Mouse (Mus musculus): ENCODE data around the gene Myadml2. TPM values are rescaled to one million over a fixed set of nuclear protein-coding genes. Genes with fewer than 3 reads are reported as not detected.

Gene Myadml2
- polyA plus RNA-seq (2012; fragmentation: generic; extraction: Trizol), result not detected
- long read RNA-seq, experiment 1, result 0 reads
- long read RNA-seq, experiment 2, result 0 reads

- TF ChIP-seq CEBPB (IDR thresholded peaks at IDR 0.05; ENCODE audit: low read depth) (no peak), MYOD1 (IDR thresholded peaks at IDR 0.05; ENCODE audit: control insufficient read depth, insufficient read length, low read depth) (peak; percentile 21), MYOG (IDR thresholded peaks at IDR 0.05; ENCODE audit: control insufficient read depth, extremely low read depth, insufficient read length) (no peak), FOSL1 (IDR thresholded peaks at IDR 0.05; ENCODE audit: insufficient read depth, low read length, poor library complexity, severe bottlenecking) (no peak), MAX (IDR thresholded peaks at IDR 0.05) (no peak), USF1 (IDR thresholded peaks at IDR 0.05; ENCODE audit: low read depth) (no peak)
- Histone ChIP-seq H3K79me2 (ENCODE audit: control insufficient read depth, insufficient read depth) (no peaks in the 10 kb centered on the region), H3K27me3 (ENCODE audit: control insufficient read depth, insufficient read depth, insufficient read length) (no peaks in the 10 kb centered on the region), H3K79me3 (ENCODE audit: low read depth) (no peaks in the 10 kb centered on the region), H3K4me3 (ENCODE audit: insufficient read depth, poor library complexity, severe bottlenecking) (no peak within 1 kb of the TSS), H3K36me3 (ENCODE audit: control insufficient read depth, insufficient read depth) (no peaks in the 10 kb centered on the region), H3ac (ENCODE audit: control insufficient read depth, insufficient read length, low read depth) (no peak within 1 kb of the TSS)
Observed at GRCm38 (mm10) chr11:120648001-120648476, at the start of gene Myadml2. TSS of gene Myadml2 (minus strand) at chr11:120648158.

- Histone ChIP-seq H3ac (ENCODE audit: control insufficient read depth, insufficient read length, low read depth) (no peak overlapping the region), H3K79me2 (ENCODE audit: control insufficient read depth, insufficient read depth) (peaks cover 71% of the 10 kb centered on the region), H3K36me3 (ENCODE audit: control insufficient read depth, insufficient read depth) (peaks cover 54% of the 10 kb centered on the region), H3K4me3 (ENCODE audit: insufficient read depth, poor library complexity, severe bottlenecking) (no peak overlapping the region), H3K27me3 (ENCODE audit: control insufficient read depth, insufficient read depth, insufficient read length) (no peaks in the 10 kb centered on the region), H3K79me3 (ENCODE audit: low read depth) (peaks cover 15% of the 10 kb centered on the region)
- TF ChIP-seq MYOG (IDR thresholded peaks at IDR 0.05; ENCODE audit: control insufficient read depth, extremely low read depth, insufficient read length) (no peak), CEBPB (IDR thresholded peaks at IDR 0.05; ENCODE audit: low read depth) (no peak), MYOD1 (IDR thresholded peaks at IDR 0.05; ENCODE audit: control insufficient read depth, insufficient read length, low read depth) (peak; percentile 51), MAX (IDR thresholded peaks at IDR 0.05) (peak; percentile 98), FOSL1 (IDR thresholded peaks at IDR 0.05; ENCODE audit: insufficient read depth, low read length, poor library complexity, severe bottlenecking) (peak; percentile 12), USF1 (IDR thresholded peaks at IDR 0.05; ENCODE audit: low read depth) (no peak)
Observed at GRCm38 (mm10) chr11:120697741-120698140, 49.8 kb upstream of the Myadml2 start.

- Histone ChIP-seq H3K36me3 (ENCODE audit: control insufficient read depth, insufficient read depth) (peaks cover 55% of the 10 kb centered on the region), H3K27me3 (ENCODE audit: control insufficient read depth, insufficient read depth, insufficient read length) (no peaks in the 10 kb centered on the region), H3K4me3 (ENCODE audit: insufficient read depth, poor library complexity, severe bottlenecking) (no peak overlapping the region), H3ac (ENCODE audit: control insufficient read depth, insufficient read length, low read depth) (no peak overlapping the region), H3K79me3 (ENCODE audit: low read depth) (peaks cover 15% of the 10 kb centered on the region), H3K79me2 (ENCODE audit: control insufficient read depth, insufficient read depth) (peaks cover 82% of the 10 kb centered on the region)
- TF ChIP-seq CTCF (IDR thresholded peaks at IDR 0.05; ENCODE audit: control insufficient read depth, insufficient read depth, insufficient read length), result no peak
- no peak for TF ChIP-seq CEBPB (IDR thresholded peaks at IDR 0.05; ENCODE audit: low read depth)
Observed at GRCm38 (mm10) chr11:120696568-120696967, 48.6 kb upstream of the Myadml2 start.

GRCm38 (mm10) chr11:120695641-120696040 is 47.7 kb upstream of the Myadml2 start:
- no peaks in the 10 kb centered on the region for H3K27me3 ChIP-seq (ENCODE audit: control insufficient read depth, insufficient read depth, insufficient read length)
- TF ChIP-seq MYOG (IDR thresholded peaks at IDR 0.05; ENCODE audit: control insufficient read depth, extremely low read depth, insufficient read length), result no peak
- TF ChIP-seq MYOD1 (IDR thresholded peaks at IDR 0.05; ENCODE audit: control insufficient read depth, insufficient read length, low read depth), result no peak
- TF ChIP-seq CEBPB (IDR thresholded peaks at IDR 0.05; ENCODE audit: low read depth), result no peak
- TF ChIP-seq USF1 (IDR thresholded peaks at IDR 0.05; ENCODE audit: low read depth), result no peak
- no peak for TF ChIP-seq FOSL1 (IDR thresholded peaks at IDR 0.05; ENCODE audit: insufficient read depth, low read length, poor library complexity, severe bottlenecking)
- TF ChIP-seq CTCF (IDR thresholded peaks at IDR 0.05; ENCODE audit: control insufficient read depth, insufficient read depth, insufficient read length), result no peak
- TF ChIP-seq MAX (IDR thresholded peaks at IDR 0.05), result no peak
- no peak overlapping the region for H3K4me3 ChIP-seq (ENCODE audit: insufficient read depth, poor library complexity, severe bottlenecking)
- no peak overlapping the region for H3ac ChIP-seq (ENCODE audit: control insufficient read depth, insufficient read length, low read depth)
- peaks cover 19% of the 10 kb centered on the region for H3K79me3 ChIP-seq (ENCODE audit: low read depth)
- peaks cover 52% of the 10 kb centered on the region for H3K36me3 ChIP-seq (ENCODE audit: control insufficient read depth, insufficient read depth)
- H3K79me2 ChIP-seq (ENCODE audit: control insufficient read depth, insufficient read depth), result peaks cover 78% of the 10 kb centered on the region

DNA sequence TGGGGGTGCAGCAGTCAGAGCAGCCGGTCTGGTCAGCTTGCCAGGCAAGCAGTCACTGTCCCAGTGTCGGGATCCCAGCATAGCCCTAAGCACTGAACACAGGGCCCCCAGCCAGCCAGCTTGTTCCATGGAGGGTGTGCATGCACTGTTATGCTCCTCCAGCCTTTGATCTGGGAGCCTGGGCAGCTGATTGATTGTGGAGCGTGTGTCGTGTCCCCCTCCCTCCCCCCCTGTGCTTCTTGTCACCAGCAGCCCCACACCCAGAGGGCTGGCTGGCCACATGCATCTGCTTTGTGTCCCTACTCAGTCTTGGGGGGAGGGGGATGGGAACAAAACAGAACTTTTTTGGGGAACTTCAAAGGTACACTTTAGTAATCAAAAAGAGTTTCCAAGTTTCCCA is 47.2 kb upstream of the Myadml2 start:
- peaks cover 52% of the 10 kb centered on the region for H3K36me3 ChIP-seq (ENCODE audit: control insufficient read depth, insufficient read depth)

DNA sequence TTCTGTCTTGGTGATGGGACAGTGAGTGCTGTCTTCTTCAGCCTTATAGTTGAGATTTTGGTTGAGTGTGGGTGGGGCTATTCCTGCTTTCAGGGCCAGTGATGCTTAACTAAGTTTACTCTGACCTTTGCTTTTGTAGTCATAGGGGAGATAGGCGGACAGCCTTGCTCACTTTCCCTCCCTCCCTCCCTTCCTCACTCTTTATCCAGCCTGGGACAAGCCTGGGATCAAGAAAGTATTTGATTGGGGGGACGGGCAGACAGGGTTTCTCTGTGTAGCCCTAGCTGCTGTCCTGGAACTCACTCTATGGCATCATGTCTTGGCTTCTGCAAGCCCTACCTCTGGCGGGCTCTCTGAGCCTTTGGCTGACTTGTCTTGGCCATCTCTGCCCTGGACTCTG is 45.5 kb upstream of the Myadml2 start:
- Histone ChIP-seq H3ac (ENCODE audit: control insufficient read depth, insufficient read length, low read depth) (no peak overlapping the region), H3K36me3 (ENCODE audit: control insufficient read depth, insufficient read depth) (peaks cover 67% of the 10 kb centered on the region), H3K4me3 (ENCODE audit: insufficient read depth, poor library complexity, severe bottlenecking) (no peak overlapping the region), H3K79me3 (ENCODE audit: low read depth) (peaks cover 14% of the 10 kb centered on the region), H3K27me3 (ENCODE audit: control insufficient read depth, insufficient read depth, insufficient read length) (no peaks in the 10 kb centered on the region), H3K79me2 (ENCODE audit: control insufficient read depth, insufficient read depth) (peaks cover 58% of the 10 kb centered on the region)
- TF ChIP-seq FOSL1 (IDR thresholded peaks at IDR 0.05; ENCODE audit: insufficient read depth, low read length, poor library complexity, severe bottlenecking), result no peak
- no peak for TF ChIP-seq MYOD1 (IDR thresholded peaks at IDR 0.05; ENCODE audit: control insufficient read depth, insufficient read length, low read depth)
- TF ChIP-seq USF1 (IDR thresholded peaks at IDR 0.05; ENCODE audit: low read depth), result no peak
- TF ChIP-seq MYOG (IDR thresholded peaks at IDR 0.05; ENCODE audit: control insufficient read depth, extremely low read depth, insufficient read length), result no peak
- TF ChIP-seq CTCF (IDR thresholded peaks at IDR 0.05; ENCODE audit: control insufficient read depth, insufficient read depth, insufficient read length), result no peak
- no peak for TF ChIP-seq CEBPB (IDR thresholded peaks at IDR 0.05; ENCODE audit: low read depth)
- TF ChIP-seq MAX (IDR thresholded peaks at IDR 0.05), result no peak

More for the DNA sequence above, 47.2 kb upstream of the Myadml2 start:
- no peak overlapping the region for H3K4me3 ChIP-seq (ENCODE audit: insufficient read depth, poor library complexity, severe bottlenecking)
- no peak overlapping the region for H3ac ChIP-seq (ENCODE audit: control insufficient read depth, insufficient read length, low read depth)
- no peaks in the 10 kb centered on the region for H3K27me3 ChIP-seq (ENCODE audit: control insufficient read depth, insufficient read depth, insufficient read length)
- TF ChIP-seq MYOG (IDR thresholded peaks at IDR 0.05; ENCODE audit: control insufficient read depth, extremely low read depth, insufficient read length), result no peak
- no peak for TF ChIP-seq MYOD1 (IDR thresholded peaks at IDR 0.05; ENCODE audit: control insufficient read depth, insufficient read length, low read depth)
- TF ChIP-seq USF1 (IDR thresholded peaks at IDR 0.05; ENCODE audit: low read depth), result no peak
- no peak for TF ChIP-seq FOSL1 (IDR thresholded peaks at IDR 0.05; ENCODE audit: insufficient read depth, low read length, poor library complexity, severe bottlenecking)
- peaks cover 74% of the 10 kb centered on the region for H3K79me2 ChIP-seq (ENCODE audit: control insufficient read depth, insufficient read depth)
- peaks cover 19% of the 10 kb centered on the region for H3K79me3 ChIP-seq (ENCODE audit: low read depth)
